Mouse (Mus musculus) thymus, postnatal 4 days (tissue): ENCODE data around the gene Gdpd1.
"Not testable (repeated sequence)": the region's sequence is repeated elsewhere in the genome, so short reads cannot be mapped to it uniquely, and the experiment has no call there.

Experiments
- DNase-seq: peaks from one replicate; pipeline ENCODE4 v3.0.0; 2021

Gdpd1 gene

DNA sequence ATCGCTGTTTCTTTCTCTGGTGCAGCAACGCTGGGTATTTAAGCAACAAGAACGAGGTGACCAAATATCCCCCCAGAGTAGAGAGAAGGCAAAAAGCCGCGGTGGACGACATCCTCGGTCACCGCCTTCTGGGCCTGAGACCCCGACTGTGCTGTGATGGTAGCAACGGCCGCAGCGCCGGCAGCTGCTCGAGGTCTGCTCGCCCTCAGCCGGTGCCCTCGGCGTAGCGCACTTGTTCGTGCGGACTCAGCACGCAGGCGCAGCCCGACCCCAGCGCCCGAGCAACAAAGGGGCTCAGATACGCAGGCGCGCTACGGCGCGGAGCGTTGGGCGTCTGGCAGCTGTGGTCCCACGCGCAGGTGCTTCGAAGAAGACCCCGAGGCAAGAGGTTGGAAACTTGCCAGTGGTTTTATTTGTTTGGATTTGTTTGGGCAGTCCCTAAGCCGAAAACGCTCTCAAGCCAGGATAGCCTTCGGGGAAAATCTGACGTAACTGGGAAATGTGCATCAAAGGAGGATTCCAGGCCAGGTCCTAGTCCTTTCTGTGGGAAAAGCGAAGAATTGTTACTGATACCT, at the start of gene Gdpd1:
Gene Gdpd1, minus strand, starts transcription at position 197 of the 575 bp plus-strand sequence.
- DNase-seq: peak; percentile 95

DNA sequence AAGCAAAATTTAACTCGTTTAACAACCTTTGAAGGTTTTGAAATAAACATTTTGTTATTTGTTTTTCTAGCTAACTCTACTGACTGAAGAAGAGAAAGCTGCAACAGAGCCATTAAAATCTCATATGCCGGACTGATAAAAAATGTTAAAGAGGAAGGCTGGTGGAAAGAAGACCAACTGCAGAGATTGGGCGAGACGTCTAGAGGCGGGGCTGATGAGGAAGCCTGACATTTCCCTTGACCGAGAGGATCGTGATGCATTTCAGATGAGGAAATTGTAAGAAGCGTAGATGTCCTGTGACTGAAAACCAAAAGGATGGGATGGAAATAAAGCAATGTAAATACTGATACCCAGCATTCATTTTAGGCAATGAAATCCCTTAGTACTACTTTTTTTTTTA, 48.0 kb upstream of the Gdpd1 start:
- DNase-seq: no peak

DNA sequence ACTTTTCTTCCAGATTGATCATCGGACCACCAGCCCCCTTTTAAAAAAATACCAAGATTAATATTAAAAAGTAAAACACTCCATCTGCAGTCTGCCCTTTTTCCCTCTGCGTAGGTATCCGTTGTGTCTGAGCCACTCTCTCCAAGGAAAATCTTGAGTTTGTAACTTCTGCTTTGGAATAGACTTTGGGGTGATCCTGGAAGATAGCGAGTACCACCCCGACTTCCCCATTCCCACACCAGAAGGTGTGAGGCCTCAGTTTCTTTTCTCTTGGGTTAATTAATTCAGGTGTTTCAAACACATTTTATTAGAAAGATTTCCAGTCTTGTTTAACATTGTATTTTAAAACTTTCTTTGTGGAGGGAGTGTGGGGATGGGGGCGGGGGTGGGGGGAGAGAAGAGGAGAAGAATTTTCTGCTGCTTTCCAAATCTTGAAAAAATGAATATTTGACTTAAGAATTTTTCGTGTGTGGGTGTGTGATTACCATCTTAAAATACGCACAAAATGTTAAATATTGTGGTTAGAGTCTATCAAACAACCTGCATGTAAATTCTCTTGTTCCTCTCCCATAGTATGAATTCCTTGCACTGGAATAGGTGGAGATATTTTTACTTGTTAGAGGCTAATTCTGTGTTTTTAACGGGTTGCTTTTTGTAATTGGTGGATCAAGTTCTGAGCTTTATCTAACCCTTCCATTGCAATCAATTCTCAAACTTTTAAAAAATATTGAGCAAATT, 36.5 kb upstream of the Gdpd1 start:
- DNase-seq: no peak

DNA sequence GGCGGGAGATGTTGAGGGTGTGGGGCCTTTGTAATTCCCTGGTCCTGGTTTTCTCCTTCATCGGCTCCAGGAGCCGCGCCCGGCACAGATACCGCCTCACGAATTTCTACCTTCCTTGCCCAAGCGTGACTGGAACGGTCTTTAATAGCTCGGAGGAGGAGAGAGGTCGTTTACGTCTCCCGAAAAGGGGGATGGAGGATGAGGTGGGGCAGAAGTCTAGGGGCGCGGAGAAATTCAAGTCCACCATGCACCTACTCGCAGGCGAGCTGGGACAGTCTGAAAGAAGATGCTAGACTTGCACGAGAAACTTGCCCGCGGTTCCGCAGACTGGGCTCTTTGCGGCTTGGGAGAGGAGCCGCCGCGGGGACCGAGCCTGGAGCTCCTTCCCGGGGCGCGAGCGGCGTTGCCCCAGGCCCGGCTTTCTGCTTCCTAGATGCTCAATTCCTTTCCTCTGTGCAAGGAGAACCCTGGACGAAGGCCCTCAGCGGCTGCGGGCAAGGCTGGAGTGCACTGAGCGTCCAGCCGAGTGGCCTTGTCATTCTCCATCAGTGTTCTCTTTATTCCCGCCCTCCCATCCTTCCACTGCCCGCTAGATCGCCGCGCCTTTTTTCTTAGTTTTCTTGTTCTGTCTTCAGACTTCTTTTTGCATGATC, 35.8 kb upstream of the Gdpd1 start:
- peak; percentile 61 for DNase-seq

DNA sequence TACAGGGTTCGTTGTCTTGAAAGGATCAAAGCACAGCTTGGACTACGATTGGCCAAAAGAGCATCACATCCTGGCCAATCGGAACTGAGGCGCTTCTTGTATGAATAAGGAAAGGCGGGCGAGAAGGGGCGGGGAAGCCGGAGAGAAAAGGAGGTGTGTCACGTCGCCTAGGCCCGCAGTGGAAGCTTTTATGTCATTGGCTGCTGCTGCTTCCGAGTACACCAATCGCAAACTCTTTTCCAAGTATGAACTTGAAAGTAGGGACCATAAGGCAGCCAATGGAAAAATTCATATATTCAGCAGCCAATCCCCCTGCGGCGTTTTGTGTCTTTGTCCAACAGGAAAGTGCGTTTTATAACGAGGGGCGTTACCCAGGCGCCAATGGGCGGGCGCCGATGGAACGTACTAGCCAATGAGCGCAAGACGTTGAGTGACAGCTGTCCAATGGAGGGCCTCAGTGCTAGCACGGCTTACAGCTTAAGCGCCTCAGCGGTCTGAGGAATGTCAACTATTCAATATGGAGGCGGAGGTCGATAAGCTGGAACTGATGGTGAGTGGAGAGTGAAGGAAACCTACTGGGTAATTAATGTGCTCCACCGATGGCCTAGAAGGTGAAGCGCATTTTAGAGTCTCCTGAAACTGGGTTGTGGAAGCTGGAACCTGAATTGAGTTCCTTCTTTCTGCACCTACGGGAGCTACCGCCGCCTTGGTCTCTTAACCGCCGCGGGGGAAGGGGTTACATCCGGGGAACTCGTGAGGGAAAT, 35.1 kb upstream of the Gdpd1 start, which contains the start of gene Ska2:
Gene Ska2, plus strand, starts transcription at position 480 of the 764 bp plus-strand sequence.
- DNase-seq: peak; percentile 93

DNA sequence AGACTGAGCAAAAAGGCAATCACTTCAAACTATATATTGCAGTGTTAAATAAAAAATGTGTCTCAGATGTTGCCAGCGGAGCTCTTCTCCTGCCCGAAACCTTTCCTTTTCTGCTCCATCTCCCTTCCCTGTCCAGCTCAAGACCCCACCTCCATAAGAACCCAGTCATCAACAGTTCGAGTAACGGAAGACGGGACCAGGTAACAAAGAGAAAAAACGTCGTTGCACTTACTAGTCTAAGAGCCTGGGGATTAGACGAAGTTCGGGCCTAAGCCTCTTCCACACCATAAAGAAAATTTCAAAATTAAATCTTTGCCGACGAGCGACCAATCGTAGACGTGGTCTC, 34.5 kb upstream of the Gdpd1 start, which contains the start of gene Prr11:
Gene Prr11, minus strand, starts transcription at position 300 of the 346 bp plus-strand sequence.
- DNase-seq: no peak

DNA sequence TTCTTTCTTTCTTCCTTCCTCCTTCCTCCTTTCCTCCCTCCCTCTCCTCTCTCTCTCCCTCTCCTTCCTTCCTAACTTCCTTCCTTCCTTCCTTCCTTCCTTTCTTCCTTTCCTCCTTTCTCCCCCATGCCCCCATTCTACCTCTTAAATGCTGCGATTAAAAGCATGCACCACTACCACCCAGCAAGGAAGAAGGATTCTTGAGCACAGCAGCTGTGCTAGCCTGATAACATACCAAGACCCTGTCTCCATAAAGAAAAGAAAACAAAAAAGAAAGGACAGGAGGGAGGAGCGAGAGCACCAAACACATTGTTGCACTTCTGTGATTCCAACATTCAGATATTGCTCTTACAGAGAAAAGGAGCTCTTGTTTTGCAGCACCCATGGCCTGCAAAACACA, 13.3 kb upstream of the Gdpd1 start:
- no peak for DNase-seq

DNA sequence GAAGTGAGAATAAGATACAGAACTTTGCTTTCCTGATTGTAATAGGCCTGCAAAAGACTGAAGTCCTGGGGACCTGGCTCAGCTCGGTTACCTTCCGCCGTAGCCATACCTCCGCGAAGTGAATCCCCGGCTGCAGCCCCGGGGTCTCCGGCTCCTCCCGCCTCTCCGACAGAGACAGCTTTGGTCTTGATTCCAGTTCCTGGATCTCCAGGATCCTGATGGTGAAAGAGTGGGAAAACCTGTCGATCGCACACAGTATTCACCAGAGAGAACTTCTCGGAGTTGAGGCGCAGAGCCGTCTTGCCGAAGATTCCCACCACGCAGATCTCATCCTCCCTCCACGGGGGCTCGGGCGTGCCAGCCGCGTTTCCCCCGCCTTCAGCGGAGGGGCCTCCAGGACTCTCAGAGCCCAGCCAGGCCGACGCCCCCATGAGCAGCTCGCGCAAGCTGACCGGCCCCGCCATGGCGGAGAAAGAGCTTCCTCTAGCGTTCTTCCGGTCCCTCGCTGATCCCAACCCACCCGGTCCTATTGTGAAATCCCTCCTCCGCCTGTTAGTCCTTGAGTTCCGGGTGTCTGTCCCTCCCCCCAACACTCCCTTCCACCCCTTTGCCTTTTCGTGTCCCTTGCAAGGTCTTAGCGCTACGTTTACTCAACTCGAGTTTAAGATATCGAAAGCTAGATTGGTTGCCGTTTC, 12.6 kb upstream of the Gdpd1 start, which contains the start of gene Smg8:
Gene Smg8, minus strand, starts transcription at position 485 of the 695 bp plus-strand sequence.
- DNase-seq: peak; percentile 79

DNA sequence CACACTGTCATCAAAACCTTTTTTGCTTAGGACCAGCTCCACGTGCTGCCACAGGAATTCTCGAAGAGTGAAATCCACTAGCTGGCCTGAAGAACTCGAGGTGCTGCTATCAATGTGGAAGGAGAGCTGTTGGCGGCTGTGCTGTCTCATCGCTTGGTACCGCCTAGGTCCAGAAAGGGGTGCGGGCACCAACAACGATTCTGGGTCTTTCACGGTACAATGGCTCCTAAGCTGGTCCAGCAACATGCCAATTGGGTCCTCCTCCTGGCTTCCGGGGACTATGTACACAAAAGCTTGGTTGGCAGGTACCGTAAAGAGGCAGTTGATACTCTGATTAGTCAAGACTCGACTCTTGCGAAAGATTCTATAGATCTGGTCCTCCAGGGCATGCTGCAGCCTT, 11.6 kb upstream of the Gdpd1 start:
- DNase-seq: no peak

DNA sequence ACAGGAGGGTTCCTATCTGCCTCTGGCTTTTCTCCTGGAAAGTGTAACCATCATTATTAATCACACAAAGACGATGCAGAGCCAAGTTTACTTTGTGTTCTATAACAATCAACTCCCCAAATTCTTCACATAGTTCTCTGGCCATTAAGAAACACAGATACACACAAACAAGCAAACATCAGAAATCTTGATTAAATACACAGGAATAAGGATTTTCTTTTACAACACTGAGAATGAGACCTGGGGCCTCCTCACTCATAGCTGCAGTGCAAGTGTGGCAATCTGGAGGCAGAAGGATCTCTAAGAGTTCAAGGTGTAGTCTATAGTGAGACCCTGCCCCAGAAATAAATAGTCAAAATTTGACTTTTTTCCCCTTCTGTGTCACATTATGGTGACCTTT, 9.8 kb upstream of the Gdpd1 start:
- no peak for DNase-seq

DNA sequence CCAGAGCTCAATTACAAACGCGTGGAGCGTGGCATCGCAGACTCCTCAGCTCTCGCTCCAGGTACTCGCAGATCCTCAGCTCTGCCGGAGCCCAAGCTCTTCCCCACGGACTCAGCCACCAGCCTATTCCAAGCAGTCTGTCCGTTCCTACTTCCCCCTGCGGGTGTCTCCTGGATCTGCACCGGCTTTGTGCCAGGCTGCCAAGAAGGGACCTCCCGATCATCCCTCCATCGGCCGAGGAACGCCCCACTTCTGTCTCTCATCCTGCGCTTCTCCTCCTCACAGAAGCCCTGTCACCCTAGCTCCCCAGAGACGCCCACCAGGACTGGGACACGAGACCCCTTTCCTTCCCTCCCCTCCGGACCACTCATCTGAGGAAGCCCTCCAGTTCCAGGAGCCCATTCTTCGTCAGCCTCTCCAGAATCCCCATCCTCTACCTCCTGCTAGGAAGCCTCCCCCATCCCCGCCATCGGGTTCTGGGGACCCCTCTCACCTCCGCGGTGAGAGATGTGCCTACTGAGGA, 458 bp downstream of the Gdpd1 start:
- peak; percentile 59 for DNase-seq

DNA sequence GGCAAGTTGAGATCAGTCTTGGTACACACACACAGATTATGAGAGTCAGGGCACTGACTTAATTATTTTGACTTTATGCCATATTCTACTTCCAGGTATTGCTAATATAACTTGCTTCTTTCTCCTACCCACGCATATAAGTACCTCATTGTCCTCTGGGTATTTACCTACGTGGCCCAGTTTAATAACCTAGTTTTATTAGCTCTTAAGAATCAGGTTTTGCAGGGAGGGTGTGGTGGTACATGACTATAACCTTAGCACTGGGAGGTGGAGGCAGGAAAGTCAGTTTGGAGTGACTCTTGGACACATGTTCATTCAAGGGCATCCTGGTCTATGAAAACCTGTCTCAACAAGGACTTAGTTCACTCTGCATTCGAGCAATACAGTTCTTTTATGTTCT, 11.8 kb downstream of the Gdpd1 start:
- DNase-seq: no peak

DNA sequence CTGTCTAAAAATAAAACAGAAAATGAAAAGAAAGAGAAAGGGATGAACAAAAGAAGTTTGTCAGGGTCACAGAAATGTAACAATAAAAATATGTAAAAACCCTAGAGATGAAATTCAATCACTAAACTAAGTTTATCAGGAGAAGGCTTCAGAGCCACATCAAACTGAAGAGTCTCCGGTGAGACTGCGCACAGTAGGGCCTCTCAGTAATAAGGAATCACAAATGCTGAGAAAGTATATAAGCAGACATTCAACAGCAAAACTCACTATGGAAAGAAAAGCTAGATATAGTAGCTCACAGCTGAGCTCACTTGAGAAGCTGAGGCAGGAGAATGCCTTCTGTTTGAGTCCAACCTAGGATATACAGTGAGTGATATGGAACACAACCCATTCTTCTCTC, 13.5 kb downstream of the Gdpd1 start:
- DNase-seq: no peak

DNA sequence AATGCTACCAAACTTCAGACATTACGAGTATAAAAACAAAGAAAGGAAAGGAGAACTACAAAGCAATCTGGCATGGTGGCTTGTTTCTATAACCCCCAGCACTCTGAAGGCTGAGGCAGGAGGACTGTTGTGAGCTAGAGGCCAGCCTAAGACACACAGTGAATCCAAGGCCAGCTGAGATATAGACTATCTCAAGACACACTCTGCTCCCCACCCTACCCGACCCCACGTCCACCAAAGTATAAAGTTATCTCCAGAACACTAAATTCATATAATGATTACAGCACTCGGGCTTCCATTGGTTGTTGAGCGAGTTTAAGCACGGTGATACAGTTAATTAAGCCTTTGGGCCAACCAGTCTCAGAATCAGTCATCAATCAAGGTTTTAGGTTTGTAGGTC, 17.6 kb downstream of the Gdpd1 start:
- no peak for DNase-seq

DNA sequence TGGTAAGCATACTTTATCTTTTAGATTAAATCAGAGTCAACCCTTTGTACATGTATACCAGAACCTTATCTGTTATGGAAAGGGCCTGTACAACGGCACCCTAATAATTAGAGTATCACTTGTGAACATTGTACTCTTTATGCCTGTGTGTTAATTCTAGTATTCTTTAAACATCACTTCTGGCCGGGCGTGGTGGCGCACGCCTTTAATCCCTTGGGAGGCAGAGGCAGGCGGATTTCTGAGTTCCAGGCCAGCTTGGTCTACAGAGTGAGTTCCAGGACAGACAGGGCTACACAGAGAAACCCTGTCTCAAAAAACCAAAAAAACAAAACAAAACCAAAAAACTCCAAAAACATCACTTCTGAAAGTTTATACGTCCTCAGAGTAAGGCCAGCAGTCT, 25.0 kb downstream of the Gdpd1 start:
- DNase-seq: not testable (repeated sequence)

DNA sequence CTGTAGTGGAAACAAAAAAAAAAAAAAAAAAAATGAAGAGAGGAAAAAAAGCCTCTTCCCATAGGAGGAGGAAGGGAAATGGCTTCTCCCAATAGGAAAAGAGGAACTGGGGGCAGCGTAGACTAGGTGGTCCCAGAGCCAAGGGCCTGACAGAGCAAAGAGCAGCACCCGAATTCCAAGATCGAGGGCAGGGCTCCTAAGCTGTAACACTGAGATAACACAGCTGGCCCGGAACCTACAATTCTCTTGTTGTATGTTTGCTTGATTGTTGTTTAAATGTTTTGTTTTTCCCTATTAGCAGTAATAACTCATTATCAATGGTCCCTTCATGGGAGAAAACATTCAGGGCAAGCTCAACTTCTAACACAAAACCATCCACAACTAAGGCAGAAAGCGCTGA, 26.9 kb downstream of the Gdpd1 start:
- no peak for DNase-seq

DNA sequence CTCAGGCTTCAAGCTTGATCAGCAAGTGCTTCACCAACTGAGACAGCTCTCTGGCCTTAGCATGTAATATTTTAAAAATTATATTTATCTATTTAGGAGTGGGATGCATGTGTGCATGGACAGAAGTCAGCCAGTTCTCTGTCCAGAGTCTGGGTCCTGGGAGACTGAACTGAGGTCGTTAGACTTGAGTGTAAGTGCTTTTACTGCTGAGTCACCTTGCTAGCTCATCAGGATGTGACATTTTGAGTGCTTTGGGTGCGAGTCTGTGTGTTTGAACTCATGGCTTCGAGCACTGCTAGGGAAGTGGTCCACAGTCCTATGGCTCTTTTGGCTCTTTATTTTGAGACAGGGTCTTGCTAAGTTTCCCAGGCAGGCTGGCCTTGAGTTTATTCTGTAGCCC, 30.8 kb downstream of the Gdpd1 start:
- DNase-seq: no peak

DNA sequence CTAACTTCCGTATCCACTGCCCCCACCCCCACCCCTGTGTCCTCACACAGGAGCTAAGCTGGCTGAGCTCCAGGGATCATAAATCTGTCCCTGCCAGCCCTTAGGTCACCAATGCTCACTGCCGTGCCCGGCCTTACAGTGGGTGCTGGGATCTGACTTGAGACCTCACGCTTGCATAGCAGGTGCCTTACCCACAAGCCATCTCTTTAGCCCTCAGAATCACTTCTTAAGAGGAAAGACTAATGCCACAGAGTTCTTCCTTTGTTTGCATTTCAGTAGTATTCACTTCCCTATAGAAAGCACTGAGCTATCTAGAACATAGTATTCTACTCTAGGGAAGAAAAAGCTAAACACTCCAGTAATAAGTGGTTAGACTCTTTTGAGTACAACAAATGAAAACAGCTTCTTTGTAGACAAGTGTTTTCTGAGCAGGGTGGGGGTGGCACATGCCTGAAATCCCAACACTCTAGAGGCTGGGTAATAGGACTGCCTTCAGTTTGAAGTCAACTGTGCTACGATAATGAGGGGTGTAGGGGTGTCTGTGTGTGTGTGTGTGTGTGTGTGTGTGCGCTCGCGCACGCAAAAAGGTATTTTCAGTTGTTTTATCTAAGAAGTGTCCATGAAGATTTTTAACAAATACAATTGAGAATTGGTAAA, 34.4 kb downstream of the Gdpd1 start:
- DNase-seq: no peak

DNA sequence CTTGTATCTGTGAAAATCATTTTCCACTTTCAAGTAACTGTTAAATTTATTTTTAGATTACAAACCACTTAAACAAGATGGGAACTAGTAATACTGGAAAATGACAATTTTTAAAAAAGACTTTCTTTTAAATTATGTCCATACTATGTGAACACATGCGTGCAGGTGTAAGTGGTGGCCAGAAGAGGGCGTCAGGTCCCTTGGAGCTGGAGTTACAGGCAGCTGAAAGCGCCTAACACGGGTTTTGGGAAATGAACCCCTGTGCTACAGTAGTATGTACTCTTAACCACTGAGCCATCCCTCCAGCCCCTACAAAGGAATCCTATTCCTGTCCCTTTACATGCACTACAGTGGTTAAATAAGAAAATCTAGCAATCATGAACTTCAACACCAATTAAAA, 37.7 kb downstream of the Gdpd1 start:
- DNase-seq: peak; percentile 41

DNA sequence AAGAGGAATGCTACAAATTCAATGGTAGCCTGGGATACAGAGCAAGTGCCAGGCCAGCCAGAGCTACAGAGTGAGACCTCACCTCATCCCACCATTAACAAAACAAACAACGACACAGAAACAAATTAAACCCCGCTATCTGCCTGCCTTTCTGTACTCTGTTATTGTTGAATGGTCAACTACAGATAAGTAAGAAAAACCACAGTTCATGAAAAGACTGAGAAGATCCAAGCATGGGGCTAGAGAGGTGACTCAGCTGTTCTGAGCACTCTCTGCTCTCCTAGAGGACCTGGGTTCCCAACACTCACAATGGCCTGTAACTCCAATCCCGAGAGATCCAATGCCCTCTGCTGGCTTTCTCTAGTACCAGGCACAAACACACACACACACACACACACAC, 45.6 kb downstream of the Gdpd1 start:
- DNase-seq: no peak

DNA sequence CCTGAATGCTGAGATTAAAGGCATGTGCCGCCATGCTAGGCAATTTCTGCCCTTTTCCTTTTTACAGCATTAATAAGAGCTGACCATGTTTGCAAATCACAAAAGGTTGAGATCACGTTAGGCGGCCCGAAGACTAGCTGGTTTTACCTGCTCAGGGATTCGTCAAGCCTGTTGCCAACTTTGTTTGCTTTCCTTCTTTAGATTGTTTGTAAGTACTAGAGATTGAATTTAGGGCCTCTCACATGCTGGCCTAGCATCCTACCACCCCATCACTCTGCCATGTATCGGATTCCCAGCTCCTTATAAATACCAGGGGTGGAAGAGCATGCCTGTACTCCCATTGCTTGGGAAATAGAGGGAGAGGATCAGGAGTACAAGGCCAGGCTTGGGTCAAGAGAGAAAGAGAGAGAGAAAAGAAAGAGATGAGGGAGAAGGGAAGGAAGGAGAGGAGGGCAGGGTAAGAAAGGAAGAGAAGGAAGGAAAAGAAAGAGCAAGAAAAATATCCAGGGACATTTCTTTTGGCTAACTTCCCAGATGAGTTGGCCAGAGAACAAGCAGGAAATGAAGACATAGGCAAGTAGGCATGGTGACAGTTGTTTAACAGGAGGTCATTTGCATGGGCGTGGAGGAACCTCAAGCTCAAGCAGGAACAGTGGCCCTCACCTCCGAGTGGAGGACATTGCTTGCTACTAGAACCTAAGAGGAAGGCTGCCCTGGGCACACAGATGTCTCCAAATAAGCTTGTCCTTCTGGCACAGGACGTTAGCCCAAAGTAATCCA, 47.6 kb downstream of the Gdpd1 start:
- DNase-seq: no peak
